Mouse (Mus musculus): ENCODE measurements around the gene Olfr16. TPM values are rescaled to one million over a fixed set of nuclear protein-coding genes. Genes with fewer than 3 reads are reported as not detected.

Gene Olfr16
- not detected for total RNA-seq (2021)

- intact Hi-C loops (cut with DNase I) = no loop called here
- DNase-seq (ENCODE audit: low spot score) = no peak
Measured at GRCm38 (mm10) chr1:172950160-172950559, at the start of gene Olfr16. TSS of gene Olfr16 (plus strand) at chr1:172950409.

GRCm38 (mm10) chr1:172903313-172903712, 46.9 kb upstream of the Olfr16 start:
- DNase-seq (ENCODE audit: low spot score) = no peak
- intact Hi-C loops (cut with DNase I) = no loop called here

DNA sequence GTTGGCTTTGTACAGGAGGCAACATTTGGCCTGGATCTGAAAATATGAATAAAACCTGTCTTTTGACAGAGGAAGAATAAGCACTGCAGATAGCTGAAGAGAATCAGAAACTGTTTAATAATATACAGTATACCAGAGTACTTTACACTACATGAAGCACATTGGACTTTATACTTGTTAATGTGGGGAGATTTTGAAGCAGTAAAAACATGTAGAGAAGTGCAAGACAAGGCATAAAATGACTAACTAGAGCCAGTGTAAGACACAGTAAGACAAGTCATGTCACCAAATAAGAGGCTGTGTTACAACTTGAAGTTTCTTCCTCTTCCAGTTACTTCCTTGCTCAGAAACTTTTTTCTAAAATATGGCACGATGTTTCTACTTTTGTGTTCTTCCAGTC, 33.1 kb upstream of the Olfr16 start:
- DNase-seq (ENCODE audit: low spot score) = no peak
- intact Hi-C loops (cut with DNase I) = no loop called here

- intact Hi-C loops (cut with DNase I) = no loop called here
- no peak for DNase-seq (ENCODE audit: low spot score)
Measured at GRCm38 (mm10) chr1:172918450-172918849, 31.8 kb upstream of the Olfr16 start.

DNA sequence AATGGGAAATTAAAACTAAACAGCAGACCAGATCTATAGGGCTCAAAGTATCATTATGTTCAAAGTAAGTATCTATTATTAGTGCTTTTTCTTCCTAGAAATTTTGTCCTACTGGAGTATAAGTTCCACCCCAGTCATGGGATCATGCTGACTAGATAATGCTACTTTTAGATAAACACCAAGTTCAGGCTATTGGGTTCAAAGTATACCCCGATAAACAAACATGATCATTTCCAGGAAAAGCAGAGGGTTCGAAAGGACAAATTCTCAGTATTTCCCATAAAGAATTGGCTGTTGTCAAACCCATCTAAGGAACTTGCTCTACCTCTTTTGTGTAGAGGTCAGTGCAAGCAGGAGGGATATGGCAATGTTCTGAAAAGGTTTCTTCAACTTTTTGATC, 18.0 kb upstream of the Olfr16 start:
- DNase-seq (ENCODE audit: low spot score) = no peak
- intact Hi-C loops (cut with DNase I) = no loop called here

DNA sequence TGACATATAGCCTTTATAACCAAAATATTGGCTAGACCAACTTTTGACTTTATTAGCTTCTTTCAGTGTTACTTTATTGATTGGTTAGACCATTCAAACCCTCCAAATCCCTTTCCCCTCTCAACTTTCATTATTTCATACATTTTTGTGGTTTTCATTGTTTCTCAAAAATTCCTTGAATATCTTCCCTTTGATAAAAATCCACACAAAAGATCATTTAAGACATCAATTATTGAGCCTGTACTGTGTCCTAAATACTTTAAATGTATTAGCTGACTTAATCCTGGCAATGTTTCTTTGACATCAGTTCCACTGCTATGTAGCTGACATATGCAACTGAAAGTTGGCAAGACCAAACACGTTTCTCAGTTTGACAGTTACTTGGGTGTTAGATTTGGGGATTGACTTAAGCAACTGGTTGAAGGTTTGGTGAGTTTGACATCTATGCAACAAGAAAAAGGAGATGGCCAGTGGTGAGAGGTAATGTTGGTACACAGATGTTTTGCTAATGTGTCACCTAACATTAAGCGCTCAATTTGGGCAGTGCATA, 1.0 kb downstream of the Olfr16 start:
- no peak for DNase-seq (ENCODE audit: low spot score)
- intact Hi-C loops (cut with DNase I) = no loop called here

DNA sequence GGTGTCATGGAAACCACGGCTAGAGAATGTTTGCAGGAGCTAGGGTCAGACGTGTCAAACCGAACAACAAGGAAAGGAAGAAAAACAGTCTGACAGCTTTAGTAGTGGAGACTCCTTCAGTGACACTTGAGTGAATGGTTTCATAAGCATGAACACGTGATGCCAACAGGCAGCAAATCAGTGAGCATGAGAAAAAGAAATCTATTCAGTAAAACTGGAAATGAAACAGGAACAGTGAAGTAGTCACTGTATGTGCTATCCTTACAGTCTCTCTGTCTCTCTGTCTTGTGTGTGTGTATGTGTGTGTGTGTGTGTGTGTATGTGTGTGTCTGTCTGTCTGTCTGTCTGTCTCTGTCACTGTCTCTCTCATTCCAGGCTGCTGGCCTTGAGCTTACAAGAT, 5.2 kb downstream of the Olfr16 start:
- intact Hi-C loops (cut with DNase I) = no loop called here
- DNase-seq (ENCODE audit: low spot score) = no peak

DNA sequence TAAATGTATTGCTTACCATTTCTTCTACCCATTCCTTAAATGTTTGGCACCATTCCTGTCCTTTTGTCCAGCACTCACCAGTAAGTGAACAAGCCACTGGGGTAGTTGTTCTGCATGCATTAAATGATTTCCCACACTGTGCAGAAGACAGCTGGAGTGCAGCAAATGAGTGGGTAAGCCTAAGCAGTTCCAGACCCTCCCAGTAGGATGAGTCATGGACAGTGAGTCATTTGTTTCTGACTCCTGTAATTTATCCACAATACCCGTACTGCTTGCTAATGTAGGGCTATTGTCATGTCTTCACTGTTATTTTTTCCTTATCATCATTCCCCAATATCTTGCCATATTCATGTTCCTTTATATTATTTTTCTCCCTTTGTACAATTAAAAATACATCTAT, 10.2 kb downstream of the Olfr16 start:
- no peak for DNase-seq (ENCODE audit: low spot score)
- intact Hi-C loops (cut with DNase I) = no loop called here

DNA sequence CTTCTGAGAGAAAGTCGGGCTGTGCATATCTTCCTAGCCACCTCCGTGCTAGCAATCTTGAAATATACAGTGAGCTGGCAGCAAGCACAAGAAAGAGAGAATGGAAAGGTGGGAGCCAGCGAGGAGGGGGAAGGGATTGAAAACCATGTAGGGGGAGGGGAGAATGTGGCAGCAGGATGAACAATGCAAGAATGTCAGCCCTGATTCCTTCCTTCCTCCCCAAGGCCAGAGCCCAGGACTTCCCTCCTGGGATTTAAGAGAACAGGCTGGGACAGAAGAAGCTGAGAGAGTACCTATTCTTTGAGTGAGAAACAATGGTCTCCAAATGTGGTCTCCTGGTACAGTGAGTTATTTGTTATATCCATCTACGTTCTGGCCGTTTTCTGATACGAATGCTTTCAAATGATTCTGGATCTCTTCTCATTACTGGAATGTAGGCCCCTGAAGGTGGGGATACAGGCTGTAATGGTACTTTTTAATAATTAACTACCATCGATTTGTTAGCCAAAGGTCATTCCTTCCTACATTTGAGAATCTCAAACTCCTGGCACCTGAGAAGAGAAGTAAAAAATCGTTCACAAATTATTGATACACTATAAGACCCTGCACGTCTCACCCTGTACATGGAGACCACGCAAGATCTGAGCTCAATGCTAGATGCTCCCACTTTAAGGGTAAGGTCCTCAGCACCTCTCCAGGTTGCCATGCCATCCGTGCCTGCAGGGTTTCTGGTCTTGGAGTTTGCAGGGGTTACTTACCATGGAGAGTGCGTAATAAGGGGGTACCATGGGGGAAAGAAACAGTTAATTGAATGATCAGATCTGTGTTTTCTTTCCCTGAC, 39.8 kb downstream of the Olfr16 start:
- DNase-seq (ENCODE audit: low spot score) = no peak
- intact Hi-C loops (cut with DNase I) = no loop called here

DNA sequence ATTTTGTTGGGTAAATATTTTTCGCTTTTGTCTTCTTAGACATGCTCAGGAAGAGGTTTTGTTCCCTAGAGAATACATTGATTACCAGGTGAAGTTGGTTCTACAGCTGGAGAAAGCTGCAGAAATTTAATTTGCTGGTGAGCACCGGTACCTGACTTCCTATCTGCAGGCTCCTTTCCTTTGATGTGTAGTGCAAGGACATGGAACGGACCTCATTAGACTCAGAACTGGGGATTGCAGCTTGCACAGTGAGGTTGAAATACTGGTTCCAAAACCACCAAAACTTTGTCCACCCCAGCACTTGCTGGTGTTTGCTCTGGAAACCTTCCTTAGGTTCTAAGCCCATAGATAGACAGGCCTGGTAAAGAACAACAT, 40.4 kb downstream of the Olfr16 start:
- DNase-seq (ENCODE audit: low spot score) = no peak
- intact Hi-C loops (cut with DNase I) = no loop called here

Other genes starting within 250 kb of the Olfr16 start
- gene Apcs, start 55.4 kb upstream of the Olfr16 start, total RNA-seq (2021) = not detected
- gene Olfr1408, start 187.0 kb downstream of the Olfr16 start, total RNA-seq (2021) = not detected
- gene Olfr1406, start 240.2 kb downstream of the Olfr16 start, total RNA-seq (2021) = not detected
- gene Olfr218, start 247.4 kb downstream of the Olfr16 start, total RNA-seq (2021) = not detected